Mouse (Mus musculus): Measurements from ENCODE around the gene Fam240b. TPM values are rescaled to one million over a fixed set of nuclear protein-coding genes. Genes with fewer than 3 reads are reported as not detected.
"Not testable (repeated sequence)": the region's sequence is repeated elsewhere in the genome, so short reads cannot be mapped to it uniquely, and the experiment has no call there.

Fam240b gene
- total RNA-seq (2021) = under 1 TPM; 0.91 to 0.92 TPM
- long read RNA-seq, experiment 1 = 0 reads
- long read RNA-seq, experiment 2 = 0 reads

GRCm38 (mm10) chr13:64497692-64498091, at the start of gene Fam240b:
Fam240b (minus strand) TSS chr13:64497792.
- no peak for DNase-seq

GRCm38 (mm10) chr13:64530139-64530538, 32.5 kb upstream of the Fam240b start:
- DNase-seq = no peak

GRCm38 (mm10) chr13:64526515-64527285, 29.1 kb upstream of the Fam240b start:
- no peak for DNase-seq

GRCm38 (mm10) chr13:64514247-64514646, 16.7 kb upstream of the Fam240b start:
- no peak for DNase-seq

DNA sequence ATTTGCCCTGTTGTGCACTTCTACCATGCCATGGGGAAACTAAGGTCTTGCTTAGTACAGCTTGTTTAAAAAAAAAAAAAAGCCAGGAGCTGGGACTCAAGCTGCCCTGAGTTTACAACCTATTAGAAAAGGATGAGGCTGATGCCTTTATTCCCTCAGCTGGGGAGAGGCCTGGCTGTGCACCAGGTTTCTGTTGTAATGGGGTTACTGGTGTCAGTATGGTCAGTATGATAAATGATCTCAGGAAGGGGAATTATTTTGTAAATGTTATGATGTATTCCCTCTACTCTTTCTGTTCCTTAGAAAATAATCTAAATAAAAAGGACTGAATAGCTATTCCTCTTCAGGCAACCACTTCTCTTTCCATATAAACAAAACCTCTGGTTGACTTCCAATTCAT, 14.0 kb upstream of the Fam240b start:
- no peak for DNase-seq

DNA sequence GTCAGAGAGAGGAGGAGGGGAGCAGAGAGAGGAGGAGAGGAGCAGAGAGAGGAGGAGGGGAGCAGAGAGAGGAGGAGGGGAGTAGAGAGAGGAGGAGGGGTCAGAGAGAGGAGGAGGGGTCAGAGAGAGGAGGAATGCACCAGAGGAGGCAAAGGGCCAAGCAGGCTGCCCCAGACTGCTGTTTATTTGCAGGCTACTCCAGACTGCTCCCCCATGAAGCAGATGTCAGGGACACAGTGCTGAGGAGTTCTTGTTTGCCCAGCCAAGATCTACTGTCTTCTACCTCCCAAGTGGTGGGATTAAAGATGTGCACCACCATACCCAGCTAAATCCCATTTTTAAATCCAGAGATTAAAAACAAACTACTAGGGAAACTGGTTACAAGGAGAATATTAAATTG, 9.8 kb upstream of the Fam240b start:
- no peak for DNase-seq

DNA sequence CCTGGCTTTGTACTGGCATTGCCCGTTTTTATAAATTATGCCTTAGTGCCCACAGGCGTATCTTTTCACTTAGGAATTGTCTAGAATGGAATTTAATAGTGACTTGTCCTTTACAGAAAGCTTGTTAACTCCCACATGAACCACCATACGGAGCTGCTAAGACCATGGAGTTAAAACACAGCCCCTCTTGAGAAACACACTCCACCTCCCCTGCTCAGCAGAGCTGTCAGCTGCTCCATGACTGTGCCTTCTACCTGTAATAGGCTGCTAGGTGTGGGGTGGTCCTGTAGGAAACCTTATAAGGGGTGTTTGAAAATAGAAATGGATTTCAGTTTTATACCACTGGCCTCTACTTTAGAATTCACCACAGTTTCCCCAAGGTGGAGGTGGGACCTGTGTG, 5.2 kb upstream of the Fam240b start:
- DNase-seq = no peak

GRCm38 (mm10) chr13:64493586-64493985, 4.0 kb downstream of the Fam240b start:
- no peak for DNase-seq

GRCm38 (mm10) chr13:64489886-64490285, 7.7 kb downstream of the Fam240b start:
- DNase-seq = no peak

DNA sequence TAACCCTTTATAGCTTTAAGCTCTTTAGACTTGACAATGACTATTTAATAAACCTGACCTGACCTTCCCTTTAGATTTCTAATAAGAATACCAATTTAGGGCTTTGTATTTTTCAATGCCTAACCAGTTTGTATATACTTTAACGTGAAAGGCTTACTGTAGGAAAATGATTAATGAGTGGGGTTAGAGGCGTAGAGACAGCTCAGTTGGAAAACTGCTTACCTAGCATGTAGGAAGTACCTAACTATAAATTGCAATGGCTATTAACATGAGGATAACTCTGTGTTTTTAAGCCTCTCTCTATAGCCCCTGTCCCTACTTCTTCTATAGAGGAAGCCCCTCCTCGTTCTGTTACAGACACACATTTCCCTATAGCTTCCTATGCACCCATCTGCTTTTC, 17.6 kb downstream of the Fam240b start:
- no peak for DNase-seq

DNA sequence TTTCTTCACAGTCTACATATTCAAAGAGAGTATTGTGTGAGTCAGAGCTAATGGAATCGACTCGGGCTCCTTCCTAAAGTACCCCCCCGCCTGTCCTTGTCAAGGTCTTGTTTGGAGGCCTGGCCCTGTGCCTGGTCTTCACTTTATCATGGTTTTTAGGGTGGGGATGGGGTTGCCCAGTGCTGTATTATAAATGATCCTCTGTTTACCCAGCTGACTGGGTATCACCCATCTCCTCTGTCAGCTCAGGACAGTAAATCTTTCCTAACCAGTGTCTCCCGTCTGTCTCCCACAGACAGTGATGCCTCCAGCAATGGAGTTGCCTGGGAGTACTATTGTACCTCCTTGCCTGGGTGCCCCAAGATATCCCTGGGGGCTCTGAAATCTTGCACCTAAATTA, 19.6 kb downstream of the Fam240b start:
- DNase-seq = no peak

DNA sequence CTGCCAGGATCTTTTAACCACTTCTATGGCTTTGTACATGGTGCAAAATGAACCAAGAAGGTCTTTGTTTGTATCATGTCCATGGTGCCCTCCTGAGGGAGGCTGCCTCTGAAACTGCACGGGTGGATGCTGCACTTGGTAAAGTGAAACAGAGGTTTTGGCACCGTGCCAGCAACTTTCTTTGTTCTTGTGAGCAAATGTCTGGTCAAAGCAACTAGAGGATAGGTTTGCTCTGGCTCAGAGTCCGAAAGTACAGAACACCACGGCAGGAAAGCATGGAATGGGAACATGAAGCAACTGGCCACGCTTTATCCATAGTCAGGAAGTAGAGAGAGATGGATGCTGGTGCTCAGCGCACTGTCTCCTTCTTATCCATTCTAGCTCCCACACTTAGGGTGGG, 29.7 kb downstream of the Fam240b start:
- DNase-seq = no peak

DNA sequence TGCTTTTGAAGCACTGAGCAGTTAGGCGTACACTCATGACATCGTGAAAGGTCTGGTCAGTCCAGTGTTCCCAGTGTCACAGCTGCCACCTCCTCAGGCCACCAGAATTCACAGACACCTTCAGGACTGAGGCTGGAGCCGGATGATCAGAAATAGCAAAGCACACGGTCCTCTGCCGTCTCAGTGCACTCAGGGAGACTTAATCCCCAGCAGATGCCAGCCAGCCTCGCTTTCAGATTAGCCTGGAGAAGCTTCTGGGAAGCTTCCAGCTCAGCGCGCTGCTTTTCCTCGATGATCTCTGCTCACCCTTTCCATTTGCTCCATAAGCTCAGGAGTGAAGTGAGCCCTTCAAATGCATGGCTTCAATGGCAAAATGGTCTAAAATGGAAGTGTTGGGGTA, 32.4 kb downstream of the Fam240b start:
- DNase-seq = no peak

DNA sequence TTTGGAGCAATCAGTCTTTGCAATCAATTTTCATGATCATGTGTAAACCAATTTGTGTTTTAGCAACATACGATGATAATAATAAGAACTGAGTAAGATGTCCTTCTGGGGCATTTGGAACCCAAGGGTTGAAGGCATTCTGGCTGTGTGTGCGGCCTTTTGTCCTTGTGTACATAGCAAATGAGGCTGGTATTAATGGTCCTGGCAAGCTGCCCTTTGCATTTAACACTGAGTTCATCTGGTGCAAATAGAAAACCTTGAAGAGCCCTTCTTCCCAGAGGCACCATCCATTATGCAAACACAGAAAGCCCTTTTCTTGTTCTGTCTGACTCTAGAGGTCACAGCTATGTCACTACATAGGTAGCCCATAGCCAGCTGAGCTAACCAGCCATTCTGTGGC, 35.0 kb downstream of the Fam240b start:
- no peak for DNase-seq

DNA sequence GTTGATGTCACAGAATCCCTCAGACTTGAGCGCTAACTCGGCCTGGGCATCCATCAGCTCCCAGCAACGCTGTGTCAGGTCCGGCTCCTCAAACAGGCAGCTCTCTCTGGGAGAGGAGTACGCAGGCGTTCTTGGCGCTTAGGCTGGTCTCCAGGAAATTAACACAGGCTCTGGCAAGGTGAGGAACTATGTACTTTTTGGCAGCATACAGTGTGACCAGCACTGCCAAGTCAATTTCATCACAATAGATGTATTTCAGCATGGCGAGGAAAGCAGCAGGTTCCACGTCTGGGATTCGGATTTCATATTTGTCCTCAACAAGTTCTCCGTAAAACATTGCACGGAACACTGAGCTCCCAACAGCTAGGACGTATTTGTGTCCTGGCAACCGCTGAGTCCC, 39.4 kb downstream of the Fam240b start:
- DNase-seq = no peak

DNA sequence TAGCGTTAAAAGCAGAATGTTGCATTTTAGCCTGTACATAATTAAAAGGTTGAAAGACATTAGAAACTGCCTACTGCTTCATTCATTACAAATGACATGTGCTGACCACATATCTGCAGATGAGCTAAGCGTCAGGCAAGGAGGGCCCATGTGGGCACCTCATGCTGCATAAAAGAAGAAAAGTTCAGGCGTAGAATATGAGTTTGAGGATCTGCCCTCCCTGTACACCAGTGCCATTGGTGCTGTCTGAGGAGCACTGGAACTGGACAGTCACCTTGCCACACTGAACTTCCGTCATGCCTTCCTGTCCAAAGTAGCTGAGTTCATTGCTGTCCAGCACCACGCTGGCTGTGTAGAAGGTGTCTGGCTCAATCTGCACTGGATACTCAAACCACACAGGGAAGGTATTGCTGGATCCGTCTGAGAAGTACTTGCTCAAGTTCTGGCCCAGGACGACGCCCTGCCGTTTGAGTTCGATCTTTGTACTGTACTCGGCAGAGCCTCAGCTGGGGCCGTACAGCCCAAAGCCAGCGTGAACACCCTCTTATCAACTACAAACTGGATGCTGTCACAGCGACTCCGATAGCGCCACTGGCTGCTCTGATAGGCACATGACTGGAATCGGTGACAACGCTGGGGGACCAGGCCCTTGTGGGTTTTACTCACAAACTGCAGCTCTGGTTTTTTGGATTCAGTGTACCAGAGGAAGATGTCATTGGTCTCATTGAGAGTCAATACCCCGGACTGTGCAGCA, 40.2 kb downstream of the Fam240b start:
- DNase-seq = not testable (repeated sequence)

- no peak for DNase-seq
Observed at GRCm38 (mm10) chr13:64450001-64450794, 47.4 kb downstream of the Fam240b start.

- no peak for DNase-seq
Observed at GRCm38 (mm10) chr13:64448729-64449128, 48.9 kb downstream of the Fam240b start.

- DNase-seq = no peak
Observed at GRCm38 (mm10) chr13:64447947-64448346, 49.6 kb downstream of the Fam240b start.

DNA sequence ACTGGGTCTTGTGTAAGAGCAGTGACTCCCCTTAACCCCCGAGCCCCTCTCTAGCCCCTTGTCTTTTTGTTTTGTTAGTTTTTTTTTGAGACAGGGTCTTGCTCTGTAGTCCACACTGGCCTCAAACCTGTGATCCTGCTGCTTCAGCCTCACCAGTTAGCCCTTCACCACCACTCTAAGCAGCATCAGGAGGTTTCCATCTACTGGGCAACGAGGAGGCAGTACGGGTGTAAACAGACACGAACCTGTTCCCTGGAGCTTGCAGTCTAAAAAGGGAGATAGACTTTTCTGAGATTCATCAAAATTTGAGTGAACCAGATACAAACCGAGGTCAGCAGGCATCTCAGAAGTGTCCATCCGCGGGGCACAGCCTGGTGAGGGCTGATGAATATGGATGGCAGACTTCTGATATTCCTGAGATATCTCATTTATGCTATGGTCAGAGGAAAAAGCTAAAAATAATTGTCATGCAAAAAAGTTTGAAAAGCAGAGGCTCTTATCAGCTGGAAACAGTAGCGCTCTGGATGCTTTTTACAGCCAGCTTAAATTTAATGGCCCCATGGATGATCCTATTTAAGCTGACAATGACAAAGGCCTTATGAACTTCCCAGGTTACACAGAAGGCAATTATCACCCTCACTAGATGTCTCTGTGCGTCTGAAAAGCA, 52.2 kb downstream of the Fam240b start:
- no peak for DNase-seq

DNA sequence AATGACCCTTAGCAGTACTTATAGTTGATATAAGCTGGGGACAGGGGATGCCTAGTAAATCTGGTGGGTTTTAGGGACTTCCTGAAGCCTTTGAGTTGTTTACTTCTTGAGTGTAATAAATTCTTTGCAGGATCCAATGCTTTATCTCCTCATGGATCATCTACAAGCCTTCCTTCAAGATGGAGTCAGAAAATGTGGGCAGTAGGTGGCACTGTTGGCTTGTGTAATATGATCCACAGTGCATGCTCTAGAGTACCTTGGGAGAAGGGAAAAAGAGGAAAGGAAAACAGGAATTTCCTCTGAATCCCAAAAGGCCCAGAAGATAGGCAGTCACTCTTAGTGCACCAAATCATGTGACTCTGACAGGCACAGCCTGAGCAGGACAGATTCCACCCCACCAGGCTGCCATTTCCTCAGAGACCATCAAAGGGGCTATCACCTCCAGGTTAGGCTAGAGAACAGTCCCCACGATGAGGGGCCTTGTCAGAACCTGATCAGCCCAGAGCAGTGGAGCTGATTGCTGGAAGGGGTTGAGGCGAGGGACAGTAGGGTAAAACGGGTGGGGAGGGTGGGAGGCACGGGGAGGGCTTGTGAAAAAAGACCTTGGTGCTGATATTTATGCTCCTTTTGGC, 54.2 kb downstream of the Fam240b start:
- DNase-seq = no peak

- no peak for DNase-seq
Observed at GRCm38 (mm10) chr13:64440592-64440991, 57.0 kb downstream of the Fam240b start.
